Mouse (Mus musculus): ENCODE data around the gene Frmd4b. TPM values are rescaled to one million over a fixed set of nuclear protein-coding genes. Genes with fewer than 3 reads are reported as not detected.
"Not testable (repeated sequence)": the region's sequence is repeated elsewhere in the genome, so short reads cannot be mapped to it uniquely, and the experiment has no call there.

Frmd4b gene
- polyA plus RNA-seq, 1 experiment from 2014 or later, result 22.2 TPM

DNA sequence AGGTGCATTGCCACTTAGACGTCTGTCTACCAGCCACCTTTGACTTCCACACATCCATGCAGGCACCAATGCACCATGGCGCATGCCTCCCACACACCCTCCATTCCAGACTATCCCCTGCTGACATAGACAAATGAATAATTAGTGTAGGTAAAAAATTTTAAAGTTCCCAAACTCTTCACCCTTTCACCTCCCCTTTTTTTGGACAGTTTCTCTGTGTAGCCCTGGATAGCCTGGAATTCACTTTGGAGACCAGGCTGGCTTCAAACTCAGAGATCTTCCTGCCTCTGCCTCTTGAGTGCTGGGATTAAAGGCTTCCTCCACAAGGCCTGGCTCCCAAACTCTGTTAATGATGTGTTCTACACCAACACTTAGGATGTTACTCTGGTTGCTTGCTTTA lies 253.5 kb downstream of the Frmd4b start:
- Histone ChIP-seq H3K27me3 (replicated peaks) (no peaks in the 10 kb centered on the region), H3K4me2 (no peak overlapping the region), H3K36me3 (no peaks in the 10 kb centered on the region), H3K4me1 (replicated peaks) (no peaks in the 10 kb centered on the region), H3K9me3 (replicated peaks) (no peaks in the 10 kb centered on the region), H3K27ac (ENCODE audit: poor library complexity, severe bottlenecking) (no peak overlapping the region), H3K9ac (no peak overlapping the region), H3K4me3 (no peak overlapping the region)
- no peak for ATAC-seq (ENCODE audit: insufficient number of reproducible peaks, low FRiP score)
- WGBS, result 82% methylated on average over 2 of the region's 2 CpGs

DNA sequence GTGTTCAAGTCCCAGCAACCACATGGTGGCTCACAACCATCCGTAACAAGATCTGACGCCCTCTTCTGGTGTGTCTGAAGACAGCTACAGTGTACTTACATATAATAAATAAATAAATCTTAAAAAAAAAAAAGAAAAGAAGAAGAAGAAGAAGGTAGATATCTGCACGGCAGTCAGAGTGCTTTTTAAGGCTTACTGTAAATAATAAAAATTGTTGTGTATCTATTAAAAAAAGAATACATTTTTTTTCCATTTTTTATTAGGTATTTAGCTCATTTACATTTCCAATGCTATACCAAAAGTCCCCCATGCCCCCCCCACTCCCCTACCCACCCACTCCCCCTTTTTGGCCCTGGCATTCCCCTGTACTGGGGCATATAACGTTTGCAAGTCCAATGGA lies 259.7 kb downstream of the Frmd4b start:
- H3K9me3 ChIP-seq (replicated peaks); H3K4me3 ChIP-seq; H3K27ac ChIP-seq (ENCODE audit: poor library complexity, severe bottlenecking); H3K36me3 ChIP-seq; ATAC-seq (ENCODE audit: insufficient number of reproducible peaks, low FRiP score); H3K4me2 ChIP-seq; H3K27me3 ChIP-seq (replicated peaks); H3K9ac ChIP-seq: not testable (repeated sequence)
- WGBS, result 78% methylated on average over 4 of the region's 4 CpGs
- peaks cover 31% of the 10 kb centered on the region for H3K4me1 ChIP-seq (replicated peaks)

DNA sequence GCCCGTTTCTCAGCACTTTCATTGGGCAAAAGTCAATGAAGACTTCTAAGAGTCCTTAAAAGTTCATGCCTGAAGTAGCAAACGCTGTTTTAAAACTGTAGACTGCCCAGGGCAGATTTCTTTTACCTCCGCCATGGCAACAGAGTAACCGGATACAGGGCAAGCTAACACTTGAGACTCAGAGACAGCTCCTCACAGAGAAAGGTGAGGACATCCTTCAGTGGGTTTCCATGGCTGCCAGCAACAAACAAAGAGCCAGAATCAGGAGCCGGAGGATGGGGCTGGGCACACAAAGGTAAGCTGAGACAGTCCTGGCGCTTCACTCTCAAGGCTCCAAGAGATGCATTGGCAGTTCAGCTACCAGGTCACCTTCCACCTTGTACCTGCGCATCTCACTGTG lies 260.7 kb downstream of the Frmd4b start:
- 53% methylated on average over 7 of the region's 7 CpGs for WGBS
- Histone ChIP-seq H3K4me3 (no peak overlapping the region), H3K27ac (ENCODE audit: poor library complexity, severe bottlenecking) (no peak overlapping the region), H3K4me1 (replicated peaks) (peaks cover 41% of the 10 kb centered on the region), H3K36me3 (no peaks in the 10 kb centered on the region), H3K9me3 (replicated peaks) (no peaks in the 10 kb centered on the region), H3K27me3 (replicated peaks) (no peaks in the 10 kb centered on the region), H3K4me2 (no peak overlapping the region), H3K9ac (no peak overlapping the region)
- no peak for ATAC-seq (ENCODE audit: insufficient number of reproducible peaks, low FRiP score)

DNA sequence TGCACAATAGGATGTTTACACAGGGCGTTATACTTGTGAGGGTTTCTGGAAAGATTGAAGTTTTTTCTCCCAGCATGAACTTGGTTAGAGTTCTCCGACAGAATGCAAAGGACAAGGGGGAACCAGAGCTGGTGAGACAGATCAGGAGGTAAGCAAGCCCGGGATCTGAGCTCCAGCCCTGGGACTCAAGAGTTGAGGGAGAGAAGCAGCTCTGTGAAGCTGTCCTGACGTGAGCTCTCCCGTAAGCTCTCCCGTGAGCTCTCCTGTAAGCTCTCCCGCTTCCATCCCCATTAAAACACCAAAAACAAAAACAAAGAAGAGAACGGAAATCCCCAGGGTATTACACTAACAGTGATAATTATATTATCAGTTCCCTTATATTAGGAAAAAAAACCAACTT lies 262.2 kb downstream of the Frmd4b start:
- Histone ChIP-seq H3K36me3 (no peaks in the 10 kb centered on the region), H3K27ac (ENCODE audit: poor library complexity, severe bottlenecking) (no peak overlapping the region), H3K9ac (0 out of 2 replicates have a peak overlapping the region, but pooled peaks have one; percentile 13), H3K9me3 (replicated peaks) (no peaks in the 10 kb centered on the region), H3K4me2 (peak overlapping the region; percentile 14; the same call in 1 of the 2 replicates), H3K27me3 (replicated peaks) (no peaks in the 10 kb centered on the region), H3K4me1 (replicated peaks) (peaks cover 52% of the 10 kb centered on the region), H3K4me3 (no peak overlapping the region)
- WGBS, result 15% methylated on average over 8 of the region's 8 CpGs
- no peak for ATAC-seq (ENCODE audit: insufficient number of reproducible peaks, low FRiP score)

DNA sequence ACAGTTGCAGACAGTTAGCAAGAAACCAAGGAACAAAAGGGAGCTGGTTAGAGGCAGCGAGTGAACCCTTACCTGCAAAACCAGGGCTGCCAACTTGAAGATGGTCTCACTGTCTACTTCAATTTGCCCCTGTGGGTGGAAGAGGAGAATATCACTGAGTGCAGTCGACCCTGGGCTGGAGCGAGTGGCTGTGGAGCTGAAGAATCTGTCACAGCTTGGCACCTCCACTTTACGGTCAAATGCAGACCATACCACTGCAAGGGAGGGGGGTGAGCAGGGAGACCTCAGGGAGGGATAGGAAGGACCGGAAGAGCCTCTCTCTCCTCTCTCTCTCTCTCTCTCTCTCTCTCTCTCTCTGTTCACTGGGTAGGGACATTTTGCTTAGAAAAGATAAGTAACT lies 263.4 kb downstream of the Frmd4b start:
- 3% methylated on average over 5 of the region's 5 CpGs for WGBS
- Histone ChIP-seq H3K27me3 (replicated peaks) (no peaks in the 10 kb centered on the region), H3K4me3 (peak overlapping the region; percentile 50), H3K27ac (ENCODE audit: poor library complexity, severe bottlenecking) (peak overlapping the region; percentile 64; the same call in 1 of the 2 replicates), H3K9me3 (replicated peaks) (no peaks in the 10 kb centered on the region), H3K36me3 (no peaks in the 10 kb centered on the region), H3K9ac (peak overlapping the region; percentile 69), H3K4me2 (peak overlapping the region; percentile 67), H3K4me1 (replicated peaks) (peaks cover 64% of the 10 kb centered on the region)
- ATAC-seq (ENCODE audit: insufficient number of reproducible peaks, low FRiP score), result no peak

DNA sequence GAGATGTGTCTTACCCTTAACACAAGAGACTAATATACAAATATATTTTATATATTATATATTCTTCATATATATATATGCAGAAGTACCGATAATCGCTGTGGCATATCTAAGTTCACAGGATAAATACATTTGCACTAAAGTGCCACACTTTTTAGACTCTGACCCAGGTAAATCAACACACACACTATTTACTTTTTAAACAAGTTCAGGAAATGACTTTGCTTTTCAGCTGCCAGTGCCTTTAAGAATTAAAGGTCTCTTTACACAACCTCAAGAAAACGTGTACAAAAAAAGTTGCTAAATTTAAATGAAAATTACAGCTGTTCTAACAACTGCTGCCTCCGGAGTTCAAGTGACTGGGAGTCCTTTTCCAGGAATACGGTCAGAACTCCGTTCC lies 264.0 kb downstream of the Frmd4b start:
- ATAC-seq (ENCODE audit: insufficient number of reproducible peaks, low FRiP score), result no peak
- peaks cover 69% of the 10 kb centered on the region for H3K4me1 ChIP-seq (replicated peaks)
- peak overlapping the region; percentile 69; the same call in 1 of the 2 replicates for H3K9ac ChIP-seq
- H3K4me3 ChIP-seq, result peak overlapping the region; percentile 50
- no peaks in the 10 kb centered on the region for H3K27me3 ChIP-seq (replicated peaks)
- H3K27ac ChIP-seq (ENCODE audit: poor library complexity, severe bottlenecking), result peak overlapping the region; percentile 64; the same call in 1 of the 2 replicates
- H3K4me2 ChIP-seq, result peak overlapping the region; percentile 67
- H3K9me3 ChIP-seq (replicated peaks), result no peaks in the 10 kb centered on the region
- 17% methylated on average over 6 of the region's 6 CpGs for WGBS
- 0 out of 2 replicates have a peak, but pooled peaks cover 2% of the 10 kb centered on the region for H3K36me3 ChIP-seq

DNA sequence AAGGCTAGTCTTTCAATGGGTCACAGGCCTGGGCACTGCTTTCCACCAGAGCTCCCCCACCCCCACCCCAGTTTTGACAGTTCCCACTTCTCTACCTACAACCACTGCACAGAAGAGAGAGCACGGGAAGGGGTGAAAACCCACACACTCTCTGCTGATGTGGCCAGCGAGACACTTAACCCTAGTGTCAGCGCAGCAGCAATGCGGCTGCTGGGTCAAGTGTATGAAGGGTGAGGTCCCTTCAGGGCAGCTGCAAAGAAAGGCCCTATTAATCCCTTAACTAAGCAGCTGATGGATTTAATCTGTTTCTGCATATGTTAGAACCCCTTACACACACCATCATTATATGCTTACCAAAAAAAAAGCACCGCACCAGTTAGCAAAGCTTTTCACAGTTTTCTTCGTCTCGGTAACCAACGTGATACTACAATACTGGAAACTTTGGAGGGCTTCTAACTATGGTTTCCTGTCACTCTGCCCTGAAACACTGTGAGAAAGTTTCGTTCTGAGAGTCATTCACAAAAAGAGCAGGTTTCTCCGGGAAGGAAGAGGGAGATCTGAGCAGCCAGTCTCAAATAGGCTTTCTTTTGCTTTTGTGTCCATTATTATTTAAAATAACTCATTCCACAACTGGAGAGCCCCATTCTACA lies 264.7 kb downstream of the Frmd4b start:
- H3K27ac ChIP-seq (ENCODE audit: poor library complexity, severe bottlenecking), result peak overlapping the region; percentile 63
- no peaks in the 10 kb centered on the region for H3K27me3 ChIP-seq (replicated peaks)
- H3K4me1 ChIP-seq (replicated peaks), result peaks cover 76% of the 10 kb centered on the region
- H3K4me2 ChIP-seq, result peak overlapping the region; percentile 59
- WGBS, result 21% methylated on average over 10 of the region's 10 CpGs
- H3K4me3 ChIP-seq, result peak overlapping the region; percentile 31
- no peak for ATAC-seq (ENCODE audit: insufficient number of reproducible peaks, low FRiP score)
- 0 out of 2 replicates have a peak, but pooled peaks cover 3% of the 10 kb centered on the region for H3K36me3 ChIP-seq
- no peaks in the 10 kb centered on the region for H3K9me3 ChIP-seq (replicated peaks)
- H3K9ac ChIP-seq, result peak overlapping the region; percentile 40

DNA sequence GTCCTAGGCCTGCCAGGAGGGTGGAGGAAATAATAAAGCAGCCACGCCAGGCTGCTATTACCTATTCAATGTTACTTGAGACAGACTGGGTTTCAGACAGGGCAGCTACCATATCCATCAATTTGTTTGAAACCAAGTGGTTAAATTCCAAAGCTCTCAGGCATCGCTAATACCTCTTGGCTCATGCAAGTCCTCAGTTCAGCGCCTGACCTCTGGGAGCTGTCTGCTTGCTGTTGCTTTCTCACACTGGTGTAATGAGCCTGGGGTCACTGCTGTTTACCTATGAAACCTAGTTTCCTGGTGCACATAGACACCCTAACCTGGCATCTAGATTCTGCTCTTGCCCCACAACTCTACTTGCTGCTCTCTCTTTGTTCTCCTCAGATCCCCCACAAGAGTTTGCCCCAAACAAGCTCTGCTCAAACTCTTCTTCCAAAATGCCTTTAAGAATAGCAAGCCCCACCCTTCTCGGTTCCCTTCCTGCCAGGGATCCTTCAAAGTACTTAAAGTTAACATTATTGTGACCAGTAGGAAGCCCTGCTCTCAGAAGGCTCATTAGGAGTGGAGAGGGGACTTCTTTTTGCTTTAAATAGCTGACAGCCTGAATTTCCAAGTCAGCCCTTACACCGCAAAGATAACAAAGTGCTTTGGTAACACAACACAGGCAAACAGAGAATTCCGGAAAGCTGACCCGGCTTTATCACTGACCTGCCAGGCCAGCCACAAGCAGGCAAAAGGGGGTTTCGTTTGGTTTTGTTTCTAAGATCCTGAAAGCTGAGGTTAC lies 267.8 kb downstream of the Frmd4b start:
- peak; percentile 53; the same call in 1 of the 2 replicates for ATAC-seq (ENCODE audit: insufficient number of reproducible peaks, low FRiP score)
- Histone ChIP-seq H3K9ac (no peak overlapping the region), H3K4me3 (0 out of 2 replicates have a peak overlapping the region, but pooled peaks have one; percentile 9), H3K4me2 (peak overlapping the region; percentile 47), H3K27ac (ENCODE audit: poor library complexity, severe bottlenecking) (peak overlapping the region; percentile 91), H3K36me3 (peaks cover 3% of the 10 kb centered on the region; the same call in 1 of the 2 replicates), H3K9me3 (replicated peaks) (no peaks in the 10 kb centered on the region), H3K4me1 (replicated peaks) (peaks cover 59% of the 10 kb centered on the region), H3K27me3 (replicated peaks) (no peaks in the 10 kb centered on the region)
- WGBS, result 8% methylated on average over 8 of the region's 8 CpGs

DNA sequence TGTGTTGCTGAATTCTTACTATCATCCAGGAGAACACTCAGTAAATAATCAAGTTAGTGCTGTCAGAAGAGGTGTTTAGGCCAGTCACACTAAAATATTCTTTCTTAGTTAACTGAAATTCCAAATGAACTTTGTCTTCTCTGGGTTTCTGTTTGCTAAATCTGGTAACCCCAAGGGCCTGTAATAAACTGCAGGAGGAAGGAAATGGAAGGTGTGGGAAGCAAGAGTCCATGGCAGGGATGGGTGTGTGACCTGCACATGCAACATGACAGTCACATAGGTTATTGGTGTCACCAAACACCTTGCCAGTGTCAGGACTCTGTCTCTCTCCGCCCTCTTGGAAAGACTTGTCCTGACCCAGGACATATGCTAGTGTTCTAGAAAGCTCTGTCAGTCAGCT lies 270.4 kb downstream of the Frmd4b start:
- H3K4me2 ChIP-seq, result no peak overlapping the region
- H3K27me3 ChIP-seq (replicated peaks), result no peaks in the 10 kb centered on the region
- no peaks in the 10 kb centered on the region for H3K9me3 ChIP-seq (replicated peaks)
- H3K27ac ChIP-seq (ENCODE audit: poor library complexity, severe bottlenecking), result 0 out of 2 replicates have a peak overlapping the region, but pooled peaks have one; percentile 3
- ATAC-seq (ENCODE audit: insufficient number of reproducible peaks, low FRiP score), result no peak
- H3K9ac ChIP-seq, result no peak overlapping the region
- peaks cover 3% of the 10 kb centered on the region; the same call in 1 of the 2 replicates for H3K36me3 ChIP-seq
- WGBS, result 74% methylated on average over 1 of the region's 1 CpGs
- H3K4me1 ChIP-seq (replicated peaks), result peaks cover 44% of the 10 kb centered on the region
- no peak overlapping the region for H3K4me3 ChIP-seq

DNA sequence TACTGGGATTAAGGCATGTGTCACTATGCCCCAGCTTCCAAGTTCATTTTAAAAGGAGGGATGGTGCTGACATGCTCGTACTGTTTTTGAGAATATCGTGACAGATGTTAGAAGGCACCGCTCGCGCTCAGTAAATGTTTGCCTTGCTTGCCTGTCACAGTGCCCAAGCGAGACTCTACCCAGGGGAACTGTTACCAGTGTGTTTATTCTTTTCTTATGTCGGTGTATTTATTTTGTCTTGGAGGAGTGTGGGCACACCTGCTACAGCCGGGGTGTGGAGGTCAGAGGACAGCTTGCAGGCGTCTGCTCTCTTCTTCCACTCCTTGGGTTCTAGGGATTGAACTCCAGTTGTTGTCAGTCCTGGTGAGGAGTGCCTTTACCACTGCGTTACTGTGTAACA lies 270.8 kb downstream of the Frmd4b start:
- WGBS, result 77% methylated on average over 10 of the region's 10 CpGs
- Histone ChIP-seq H3K27ac (ENCODE audit: poor library complexity, severe bottlenecking) (no peak overlapping the region), H3K4me1 (replicated peaks) (peaks cover 44% of the 10 kb centered on the region)

DNA sequence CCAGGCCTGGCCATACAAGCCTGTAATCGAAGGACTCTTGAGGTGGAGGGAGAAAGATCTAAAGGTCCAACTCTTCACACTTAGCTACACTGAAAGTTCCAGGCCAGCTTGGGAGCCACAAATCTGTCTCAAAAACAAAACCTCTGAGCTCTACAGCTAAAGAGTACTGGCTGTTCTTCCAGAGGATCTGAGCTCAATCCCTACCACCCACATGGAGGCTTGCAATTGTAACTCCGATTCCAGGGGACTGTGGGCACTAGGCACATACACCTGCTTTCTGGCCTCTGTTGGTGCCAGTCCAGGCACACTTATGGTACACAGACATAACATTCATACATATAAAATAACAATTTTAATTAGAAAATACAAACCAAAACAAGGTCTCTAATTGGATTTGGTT lies 271.4 kb downstream of the Frmd4b start:
- Histone ChIP-seq H3K4me1 (replicated peaks) (peaks cover 43% of the 10 kb centered on the region), H3K9ac (no peak overlapping the region), H3K27ac (ENCODE audit: poor library complexity, severe bottlenecking) (no peak overlapping the region), H3K4me2 (no peak overlapping the region), H3K9me3 (replicated peaks) (no peaks in the 10 kb centered on the region), H3K36me3 (peaks cover 3% of the 10 kb centered on the region; the same call in 1 of the 2 replicates), H3K27me3 (replicated peaks) (no peaks in the 10 kb centered on the region), H3K4me3 (no peak overlapping the region)
- 94% methylated on average over 2 of the region's 2 CpGs for WGBS
- ATAC-seq (ENCODE audit: insufficient number of reproducible peaks, low FRiP score), result no peak

More for the DNA sequence above, 270.8 kb downstream of the Frmd4b start:
- Histone ChIP-seq H3K36me3 (peaks cover 3% of the 10 kb centered on the region; the same call in 1 of the 2 replicates), H3K27me3 (replicated peaks) (no peaks in the 10 kb centered on the region), H3K9ac (no peak overlapping the region), H3K9me3 (replicated peaks) (no peaks in the 10 kb centered on the region), H3K4me3 (no peak overlapping the region), H3K4me2 (no peak overlapping the region)
- ATAC-seq (ENCODE audit: insufficient number of reproducible peaks, low FRiP score), result no peak
